ENCODE assay signal across 27 mouse cellular contexts in the genomic region with DNA sequence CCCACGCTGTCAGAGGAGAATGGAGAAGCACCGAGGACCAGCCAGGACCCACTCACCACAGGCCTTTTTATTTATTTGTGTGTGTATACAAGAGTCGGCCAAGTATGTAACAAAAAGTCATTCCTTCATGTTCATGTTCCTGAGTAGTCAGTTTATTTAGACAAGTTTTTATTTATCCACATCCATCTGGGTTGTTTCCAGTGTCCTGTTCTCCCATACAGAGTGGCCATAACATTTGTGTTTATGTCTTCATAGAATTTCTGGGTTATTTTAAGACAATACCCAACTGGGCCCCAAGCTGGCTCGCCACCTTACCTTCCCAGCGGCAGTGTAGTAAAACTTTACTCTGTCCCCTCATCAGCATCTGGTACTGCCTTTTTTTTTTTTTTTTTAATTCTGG. TPM values are rescaled to one million over a fixed set of nuclear protein-coding genes. Genes with fewer than 3 reads are reported as not detected.
DNase-seq lines count a peak whose midpoint lies in the region; ATAC-seq and TF ChIP-seq lines count a peak whose summit lies in the region.
"Had no signal": no experiment of that assay in that cellular context is flagged by ENCODE, and none has a peak within 500 bp of the region (broad histone marks: within the 10 kb centered on the region; RNA-seq: fewer than 3 reads in every experiment).

No protein-coding gene starts in this region.

- no peak overlapping the region for H3K27ac ChIP-seq in lung, embryonic 15.5 days
- no peak overlapping the region for H3K27ac ChIP-seq in CH12.LX (ENCODE audit: insufficient read depth, low read depth)
- H3K27ac ChIP-seq in intestine, embryonic 16.5 days (ENCODE audit: low read length) = no peak overlapping the region
- no peak overlapping the region for H3K27ac ChIP-seq in midbrain, embryonic 11.5 days (ENCODE audit: low read depth, low read length)
- H3K27ac ChIP-seq: embryonic facial prominence, embryonic 12.5 days; embryonic facial prominence, embryonic 15.5 days; gastrocnemius, adult 2 months; heart, embryonic 15.5 days had no signal

- TF ChIP-seq EP300 in CH12.LX (IDR thresholded peaks at IDR 0.05; ENCODE audit: low read length) = no peak

- intact Hi-C loops in heart, postnatal 14 days (cut with DNase I) = no loop called here

- H3K4me2 ChIP-seq in lung, embryonic 15.5 days = no peak overlapping the region; the same call in 1 of the 2 replicates
- H3K4me2 ChIP-seq in CH12.LX (ENCODE audit: insufficient read depth, low read depth, poor library complexity, severe bottlenecking) = peak overlapping the region; percentile 91; the same call in 1 of the 2 replicates
- H3K4me2 ChIP-seq in intestine, embryonic 16.5 days (ENCODE audit: low read depth, low read length) = no peak overlapping the region
- H3K4me2 ChIP-seq in midbrain, embryonic 11.5 days = no peak overlapping the region
- H3K4me2 ChIP-seq: embryonic facial prominence, embryonic 12.5 days; embryonic facial prominence, embryonic 15.5 days; heart, embryonic 12.5 days; heart, embryonic 15.5 days had no signal

- H3K9me3 ChIP-seq in lung, embryonic 15.5 days = no peaks in the 10 kb centered on the region
- no peaks in the 10 kb centered on the region for H3K9me3 ChIP-seq in CH12.LX (replicated peaks; ENCODE audit: low read length)
- no peaks in the 10 kb centered on the region for H3K9me3 ChIP-seq in intestine, embryonic 16.5 days (ENCODE audit: control insufficient read depth, low read length)
- no peaks in the 10 kb centered on the region for H3K9me3 ChIP-seq in midbrain, embryonic 11.5 days (ENCODE audit: control insufficient read depth, low read length)
- H3K9me3 ChIP-seq: embryonic facial prominence, embryonic 12.5 days; embryonic facial prominence, embryonic 15.5 days; G1E; heart, embryonic 12.5 days; heart, embryonic 15.5 days had no signal

- peaks cover 7% of the 10 kb centered on the region; the same call in 1 of the 2 replicates for H3K4me1 ChIP-seq in lung, embryonic 15.5 days
- H3K4me1 ChIP-seq in CH12.LX (ENCODE audit: control insufficient read depth in 1 of 2, insufficient read depth in 2 of 2) = peaks cover 2 to 17% of the 10 kb centered on the region in 2 experiments; a peak in 2 of 4 replicates
- H3K4me1 ChIP-seq in intestine, embryonic 16.5 days (ENCODE audit: control insufficient read depth, insufficient read depth, low read length) = peaks cover 10% of the 10 kb centered on the region
- H3K4me1 ChIP-seq in midbrain, embryonic 11.5 days (ENCODE audit: control insufficient read depth, insufficient read depth, low read length) = no peaks in the 10 kb centered on the region
- H3K4me1 ChIP-seq: embryonic facial prominence, embryonic 12.5 days; embryonic facial prominence, embryonic 15.5 days; heart, embryonic 12.5 days; heart, embryonic 15.5 days had no signal

- H3K36me3 ChIP-seq in lung, embryonic 15.5 days = no peaks in the 10 kb centered on the region
- no peaks in the 10 kb centered on the region for H3K36me3 ChIP-seq in CH12.LX (replicated peaks in 1 of 2; ENCODE audit: control insufficient read depth in 1 of 2, insufficient read depth in 1 of 2, low read length in 1 of 2)
- no peaks in the 10 kb centered on the region for H3K36me3 ChIP-seq in intestine, embryonic 16.5 days (ENCODE audit: control insufficient read depth, insufficient read depth, low read length)
- H3K36me3 ChIP-seq in midbrain, embryonic 11.5 days (ENCODE audit: control insufficient read depth, insufficient read depth, low read length) = no peaks in the 10 kb centered on the region
- H3K36me3 ChIP-seq: embryonic facial prominence, embryonic 12.5 days; embryonic facial prominence, embryonic 15.5 days; G1E; heart, embryonic 12.5 days; heart, embryonic 15.5 days had no signal

- no peak for TF ChIP-seq CTCF in CH12.LX (conservative IDR thresholded peaks at IDR 0.05 in 1 of 2, IDR thresholded peaks at IDR 0.05 in 1 of 2; ENCODE audit: low read depth in 2 of 2, low read length in 2 of 2)

- TF ChIP-seq RAD21 in CH12.LX (IDR thresholded peaks at IDR 0.05; ENCODE audit: low read depth, low read length) = no peak

- H3K4me3 ChIP-seq in lung, embryonic 15.5 days = no peak overlapping the region
- H3K4me3 ChIP-seq in CH12.LX (replicated peaks in 1 of 3; ENCODE audit: low read depth in 2 of 3, low read length in 2 of 3, poor library complexity in 1 of 3) = no peak overlapping the region
- H3K4me3 ChIP-seq in intestine, embryonic 16.5 days (ENCODE audit: low read length) = no peak overlapping the region
- no peak overlapping the region for H3K4me3 ChIP-seq in midbrain, embryonic 11.5 days (ENCODE audit: low read depth, low read length)
- H3K4me3 ChIP-seq: embryonic facial prominence, embryonic 12.5 days; embryonic facial prominence, embryonic 15.5 days; gastrocnemius, adult 2 months; heart, embryonic 12.5 days; heart, embryonic 15.5 days had no signal

- ATAC-seq in lung, embryonic 15.5 days (ENCODE audit: borderline replicate concordance, extremely low read depth, low FRiP score, low TSS enrichment) = peak; percentile 55; the same call in 1 of the 2 replicates
- ATAC-seq in intestine, embryonic 16.5 days = peak; percentile 16; the same call in 1 of the 2 replicates
- no peak for ATAC-seq in midbrain, embryonic 11.5 days (ENCODE audit: low FRiP score)
- ATAC-seq: forebrain, embryonic 14.5 days; forebrain, postnatal 0 days; hindbrain, embryonic 16.5 days; Patski had no signal

- WGBS in lung, embryonic 15.5 days = 49% methylated on average over 5 of the region's 5 CpGs
- WGBS in intestine, embryonic 16.5 days = 51% methylated on average over 5 of the region's 5 CpGs
- 89% methylated on average over 5 of the region's 5 CpGs for WGBS in midbrain, embryonic 11.5 days

- TF ChIP-seq POLR2A in CH12.LX (IDR thresholded peaks at IDR 0.05; ENCODE audit: low read depth, low read length) = no peak

- DNase-seq in heart, adult 11 months = peak; percentile 75
- DNase-seq in heart, postnatal 14 days = no peak
- DNase-seq in lung, postnatal 36 days = no peak
- no peak for DNase-seq in CH12.LX (ENCODE audit: extremely low read depth)
- DNase-seq in urinary bladder, adult 18-20 months (ENCODE audit: low spot score in 2 of 2) = no peak
- no peak for DNase-seq in midbrain, embryonic 11.5 days (ENCODE audit: low spot score, missing footprints)
- DNase-seq: adrenal gland, postnatal 10 days; adrenal gland, postnatal 36 days; cerebellum, adult 18-20 months; cerebellum, adult 9-10 months; cerebellum, postnatal 14 days; forebrain, postnatal 0 days; gastrocnemius, adult 2 months; gastrocnemius, postnatal 14 days; heart, adult 18-20 months; heart, postnatal 10 days; heart, postnatal 4 days had no signal

- in situ Hi-C loops in CH12.LX (cut with MboI; ENCODE audit: low pct_ligation_motif_present, low pct_unique_long_range_greater_than_20kb, low sequenced_read_pairs) = loop anchor here (10.0 kb wide), 1 partner anchor 47 kb away; no protein-coding TSS in a partner anchor

- no peaks in the 10 kb centered on the region for H3K79me2 ChIP-seq in CH12.LX (replicated peaks; ENCODE audit: control insufficient read depth, extremely low read depth, insufficient read depth, poor library complexity, severe bottlenecking)

- dilution Hi-C loops in CH12.LX (cut with MboI; ENCODE audit: extremely low pct_ligation_motif_present, extremely low pct_unique_long_range_greater_than_20kb, low sequenced_read_pairs) = no loop called here

- no peak overlapping the region for H3K9ac ChIP-seq in lung, embryonic 15.5 days
- H3K9ac ChIP-seq in CH12.LX (ENCODE audit: insufficient read depth, low read depth) = peak overlapping the region; percentile 70
- H3K9ac ChIP-seq in intestine, embryonic 16.5 days (ENCODE audit: low read depth, low read length) = no peak overlapping the region
- H3K9ac ChIP-seq in midbrain, embryonic 11.5 days (ENCODE audit: low read length) = no peak overlapping the region
- H3K9ac ChIP-seq: embryonic facial prominence, embryonic 12.5 days; embryonic facial prominence, embryonic 15.5 days; forebrain, postnatal 0 days; heart, embryonic 12.5 days; heart, embryonic 15.5 days had no signal

- no peaks in the 10 kb centered on the region for H3K27me3 ChIP-seq in lung, embryonic 15.5 days
- H3K27me3 ChIP-seq in CH12.LX (replicated peaks) = no peaks in the 10 kb centered on the region
- no peaks in the 10 kb centered on the region for H3K27me3 ChIP-seq in intestine, embryonic 16.5 days (replicated peaks; ENCODE audit: control insufficient read depth, insufficient read depth, low read length)
- H3K27me3 ChIP-seq in midbrain, embryonic 11.5 days (ENCODE audit: control insufficient read depth, insufficient read depth, low read length) = no peaks in the 10 kb centered on the region
- H3K27me3 ChIP-seq: embryonic facial prominence, embryonic 12.5 days; embryonic facial prominence, embryonic 15.5 days; heart, embryonic 12.5 days; heart, embryonic 15.5 days had no signal

TF ChIP-seq in CH12.LX, 34 proteins besides CTCF, POLR2A, EP300 and RAD21 (continues in another document):
- TF ChIP-seq E2F4 (IDR thresholded peaks at IDR 0.05; ENCODE audit: insufficient replicate concordance, low read depth, low read length) = no peak
- TF ChIP-seq TBP (conservative IDR thresholded peaks at IDR 0.05; ENCODE audit: low read depth, low read length) = no peak

RNA-seq across cellular contexts. Expression of gene Rpn2, which starts 16.9 kb away (rescaled TPM):
- 10 to 100 TPM; 89.2 to 94.4 TPM for total RNA-seq in heart, postnatal 14 days (2021)
- polyA plus RNA-seq in lung, embryonic 15.5 days (2015; fragmentation: Nextera tagmentation; extraction: Ambion mirVana) = 362 and 365 TPM in 2 replicates
- total RNA-seq in CH12.LX (2012; rRNA removed) (336 and 350 TPM in 2 replicates), CH12.LX (2014; rRNA removed) (277 and 301 TPM in 2 replicates)
- 255 and 296 TPM in 2 replicates for polyA plus RNA-seq in CH12.LX (2012; ENCODE audit: insufficient read length, low read depth)
- 341 and 355 TPM in 2 replicates for polyA plus RNA-seq in intestine, embryonic 16.5 days (2015; fragmentation: Nextera tagmentation; extraction: Ambion mirVana)
- 234 and 237 TPM in 2 replicates for polyA plus RNA-seq in midbrain, embryonic 11.5 days (2014; fragmentation: Nextera tagmentation; extraction: Ambion mirVana)

RNA-seq across cellular contexts. Expression of gene Mroh8, which starts 17.4 kb away (rescaled TPM):
- total RNA-seq in heart, postnatal 14 days (2021) = under 1 TPM; 0.12 to 0.19 TPM
- 0.38 and 0.80 TPM in 2 replicates for polyA plus RNA-seq in lung, embryonic 15.5 days (2015; fragmentation: Nextera tagmentation; extraction: Ambion mirVana)
- 0.25 TPM in 2 replicates for total RNA-seq in CH12.LX (2012; rRNA removed)
- 0.16 TPM in 1 of 2 replicates, not detected in the other for total RNA-seq in CH12.LX (2014; rRNA removed)
- polyA plus RNA-seq in CH12.LX (2012; ENCODE audit: insufficient read length, low read depth) = 0.25 and 0.41 TPM in 2 replicates
- 0.34 and 0.54 TPM in 2 replicates for polyA plus RNA-seq in intestine, embryonic 16.5 days (2015; fragmentation: Nextera tagmentation; extraction: Ambion mirVana)
- polyA plus RNA-seq in midbrain, embryonic 11.5 days (2014; fragmentation: Nextera tagmentation; extraction: Ambion mirVana) = 0.43 and 0.68 TPM in 2 replicates

RNA-seq across cellular contexts. Expression of gene Rbl1, which starts 57.6 kb away (rescaled TPM):
- 1 to 10 TPM; 3.1 to 4.3 TPM for total RNA-seq in heart, postnatal 14 days (2021)
- polyA plus RNA-seq in lung, embryonic 15.5 days (2015; fragmentation: Nextera tagmentation; extraction: Ambion mirVana) = 30.9 and 32.0 TPM in 2 replicates
- total RNA-seq in CH12.LX (2012; rRNA removed) (14.9 and 16.0 TPM in 2 replicates), CH12.LX (2014; rRNA removed) (27.4 and 29.5 TPM in 2 replicates)
- polyA plus RNA-seq in CH12.LX (2012; ENCODE audit: insufficient read length, low read depth) = 21.9 and 23.2 TPM in 2 replicates
- 12.8 and 15.4 TPM in 2 replicates for polyA plus RNA-seq in intestine, embryonic 16.5 days (2015; fragmentation: Nextera tagmentation; extraction: Ambion mirVana)
- polyA plus RNA-seq in midbrain, embryonic 11.5 days (2014; fragmentation: Nextera tagmentation; extraction: Ambion mirVana) = 42.5 and 45.5 TPM in 2 replicates
